8 mouse cellular contexts compared by ENCODE assay signal in genomic region chr3:94758056-94758409, GRCm38 (mm10). TPM values are rescaled to one million over a fixed set of nuclear protein-coding genes. Genes with fewer than 3 reads are reported as not detected.
DNase-seq lines count a peak whose midpoint lies in the region; ATAC-seq and TF ChIP-seq lines count a peak whose summit lies in the region.
"Not testable (repeated sequence)": the region's sequence is repeated elsewhere in the genome, so short reads cannot be mapped to it uniquely, and the experiment has no call there.

No protein-coding gene starts in this region.

- H3K27ac ChIP-seq in brown adipose tissue, adult 24 weeks (replicated peaks; ENCODE audit: low read depth, low read length); embryonic fibroblast, embryonic 13.5 days (ENCODE audit: insufficient read depth, low read length); heart, embryonic 13.5 days (replicated peaks); limb, embryonic 15.5 days: not testable (repeated sequence)

- peak; percentile 97 for ATAC-seq in heart, embryonic 13.5 days (ENCODE audit: extremely low read depth, insufficient number of reproducible peaks, low FRiP score, low TSS enrichment)
- peak; percentile 78 for ATAC-seq in limb, embryonic 15.5 days (ENCODE audit: insufficient number of reproducible peaks, low FRiP score, low TSS enrichment, low read depth)
- peak; percentile 95 for ATAC-seq in megakaryocyte progenitor cell, adult 5-6 weeks (replicated peaks; ENCODE audit: poor library complexity)

- not testable (repeated sequence) for TF ChIP-seq CTCF in embryonic fibroblast, embryonic 13.5 days (IDR thresholded peaks at IDR 0.05; ENCODE audit: borderline replicate concordance, insufficient read depth, low read length)

- peak overlapping the region; percentile 48 for H3K4me3 ChIP-seq in brown adipose tissue, adult 24 weeks (ENCODE audit: insufficient read depth, low read depth, low read length)
- peak overlapping the region; percentile 34 for H3K4me3 ChIP-seq in embryonic fibroblast, embryonic 13.5 days (ENCODE audit: insufficient read depth, low read length)
- peak overlapping the region; percentile 45 for H3K4me3 ChIP-seq in heart, embryonic 13.5 days
- peak overlapping the region; percentile 30 for H3K4me3 ChIP-seq in limb, embryonic 15.5 days

- H3K4me1 ChIP-seq in brown adipose tissue, adult 24 weeks (ENCODE audit: control insufficient read depth, insufficient read depth, insufficient read length, low read length); embryonic fibroblast, embryonic 13.5 days (ENCODE audit: control insufficient read depth, insufficient read depth, low read length); heart, embryonic 13.5 days; limb, embryonic 15.5 days: not testable (repeated sequence)

- peak; percentile 70 for DNase-seq in kidney, adult 11 months
- peak; percentile 7 for DNase-seq in right cerebral cortex, adult 2 months (ENCODE audit: low spot score in 2 of 2)
- DNase-seq in urinary bladder, adult 18-20 months (ENCODE audit: low spot score in 2 of 2) = peak; percentile 34 to 55

- not testable (repeated sequence) for H3K9me3 ChIP-seq in heart, embryonic 13.5 days; limb, embryonic 15.5 days

- WGBS in heart, embryonic 13.5 days = 0% methylated on average over 22 of the region's 31 CpGs
- under 1% methylated on average over 17 of the region's 31 CpGs for WGBS in limb, embryonic 15.5 days

- H3K36me3 ChIP-seq in heart, embryonic 13.5 days; limb, embryonic 15.5 days: not testable (repeated sequence)

- peak overlapping the region; percentile 60 for H3K4me2 ChIP-seq in heart, embryonic 13.5 days
- peak overlapping the region; percentile 37; the same call in 1 of the 2 replicates for H3K4me2 ChIP-seq in limb, embryonic 15.5 days

- H3K27me3 ChIP-seq in heart, embryonic 13.5 days (replicated peaks) = peaks cover 12% of the 10 kb centered on the region; the same call in 1 of the 2 replicates
- H3K27me3 ChIP-seq in limb, embryonic 15.5 days = not testable (repeated sequence)

- not testable (repeated sequence) for TF ChIP-seq POLR2A in embryonic fibroblast, embryonic 13.5 days (IDR thresholded peaks at IDR 0.05; ENCODE audit: low read depth, low read length)

- H3K9ac ChIP-seq in heart, embryonic 13.5 days; limb, embryonic 15.5 days: not testable (repeated sequence)

RNA-seq across cellular contexts. Expression of gene Cgn, which starts 28.3 kb away (rescaled TPM):
- not detected in 2 replicates for polyA plus RNA-seq in brown adipose tissue, adult 24 weeks (2012; ENCODE audit: insufficient read depth, insufficient read length, missing spikeins)
- 0.17 TPM in 1 of 2 replicates, not detected in the other for polyA plus RNA-seq in embryonic fibroblast, embryonic 13.5 days (2011; ENCODE audit: insufficient read length, low read depth, missing spikeins)
- polyA plus RNA-seq in heart, embryonic 13.5 days (2015; fragmentation: Nextera tagmentation; extraction: Ambion mirVana) = 2.2 and 2.3 TPM in 2 replicates
- polyA plus RNA-seq in limb, embryonic 15.5 days (2015; fragmentation: Nextera tagmentation; extraction: Ambion mirVana) = 16.7 and 16.9 TPM in 2 replicates
- not detected in 2 replicates for total RNA-seq in megakaryocyte progenitor cell, adult 5-6 weeks (2015)
- total RNA-seq in megakaryocyte progenitor cell, adult 5-6 weeks (2017) = not detected in 2 replicates

Comparison
In these comparisons a context has a peak if more than half of its experiments do, and no peak if none do; other contexts are left out.
1. DNase-seq: peak in every context shown above with its lines; median percentile 70 in kidney, adult 11 months; 44 in urinary bladder, adult 18-20 months; 7 in right cerebral cortex, adult 2 months.